Mouse (Mus musculus) heart, adult 2 months (tissue): ENCODE measurements around the gene Sumf2.

Experiments used
- CTCF ChIP-seq: fragments of 200-600 bp; IDR thresholded peaks from 2 replicates; pipeline ENCODE4 v1.8.1; 2022; ENCODE audit warnings: antibody characterized with exemption, mild to moderate bottlenecking, moderate library complexity
- EP300 ChIP-seq: fragments of 200-500 bp; IDR thresholded peaks from 2 replicates; pipeline ENCODE4 v1.6.1; 2011; ENCODE audit warnings: low read depth, low read length, control low read depth; ENCODE audit not compliant: insufficient read depth
- POLR2A ChIP-seq: fragments of 200-500 bp; IDR thresholded peaks from 2 replicates; pipeline ENCODE4 v1.6.1; 2011; ENCODE audit warnings: mild to moderate bottlenecking, low read depth, low read length, control low read depth; ENCODE audit not compliant: insufficient read depth

DNA sequence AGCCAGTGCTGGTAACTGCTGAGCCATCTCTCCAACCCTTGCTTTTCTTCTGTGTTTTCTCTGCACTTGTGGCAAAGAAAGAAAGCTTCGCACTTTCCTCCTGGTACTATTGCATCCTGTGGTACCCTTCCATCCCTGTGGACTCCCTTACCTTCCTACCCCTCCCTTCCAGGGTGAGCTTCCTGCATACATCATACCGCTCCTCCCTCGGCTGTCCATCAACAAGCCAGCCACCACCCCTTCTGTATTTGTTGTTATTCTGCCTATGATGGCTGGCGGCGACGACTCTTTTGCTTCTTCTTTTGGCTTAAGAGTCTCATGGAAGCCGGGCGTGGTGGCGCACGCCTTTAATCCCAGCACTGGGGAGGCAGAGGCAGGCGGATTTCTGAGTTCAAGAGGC, 28.3 kb downstream of the Sumf2 start:
- TF ChIP-seq EP300 (no peak), CTCF (no peak), POLR2A (no peak)
